ENCODE assay signal across 8 mouse cellular contexts in the genomic region with DNA sequence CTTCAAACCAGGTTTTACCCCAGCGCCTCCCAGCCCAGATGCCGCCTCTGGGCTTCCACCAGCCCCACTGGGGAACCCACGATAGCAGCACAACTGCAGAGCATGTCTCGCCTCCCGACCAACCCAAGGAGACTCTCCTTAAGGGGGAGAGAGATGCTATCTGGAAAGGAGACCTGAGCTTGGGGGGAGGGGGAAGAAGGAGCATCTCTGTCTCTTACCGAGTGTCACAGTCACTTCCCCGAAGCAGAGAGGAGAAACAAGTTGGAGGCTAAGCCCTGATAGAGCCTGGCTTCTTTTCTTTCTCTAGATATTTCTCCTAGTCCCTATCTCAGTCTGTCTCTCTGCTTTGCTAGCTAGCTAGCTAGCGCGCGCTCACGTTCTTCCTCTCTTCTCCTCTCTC. TPM values are rescaled to one million over a fixed set of nuclear protein-coding genes. Genes with fewer than 3 reads are reported as not detected.
DNase-seq lines count a peak whose midpoint lies in the region; ATAC-seq lines count a peak whose summit lies in the region.

No protein-coding gene starts in this region.

- peak; percentile 3 for DNase-seq in layer of hippocampus, adult 11-12 months (ENCODE audit: low spot score)
- DNase-seq in layer of hippocampus, adult 9-10 months (ENCODE audit: low spot score), result no peak
- peak; percentile 5 to 18 for DNase-seq in left cerebral cortex, postnatal 36 days (ENCODE audit: low spot score in 2 of 2)
- peak; percentile 10 for DNase-seq in right cerebral cortex, adult 18-20 months
- DNase-seq in spleen, postnatal 10 days (ENCODE audit: low spot score in 2 of 2), result no peak
- no peak for DNase-seq in cerebellum, postnatal 36 days
- no peak for DNase-seq in ovary, postnatal 14 days (ENCODE audit: low spot score)

- H3K4me3 ChIP-seq in embryonic facial prominence, embryonic 15.5 days (replicated peaks), result peak overlapping the region; percentile 30

- no peaks in the 10 kb centered on the region for H3K36me3 ChIP-seq in embryonic facial prominence, embryonic 15.5 days

- peak overlapping the region; percentile 48 for H3K4me2 ChIP-seq in embryonic facial prominence, embryonic 15.5 days (replicated peaks)

- no peaks in the 10 kb centered on the region for H3K27me3 ChIP-seq in embryonic facial prominence, embryonic 15.5 days

- intact Hi-C loops in left cerebral cortex, postnatal 36 days (cut with DNase I), result loop anchor here (10.0 kb wide), 1 partner anchor 129 kb away; no protein-coding TSS in a partner anchor

- no peaks in the 10 kb centered on the region for H3K9me3 ChIP-seq in embryonic facial prominence, embryonic 15.5 days (replicated peaks)

- ATAC-seq in embryonic facial prominence, embryonic 15.5 days (ENCODE audit: insufficient number of reproducible peaks, low FRiP score, low TSS enrichment, low read depth), result no peak

- H3K9ac ChIP-seq in embryonic facial prominence, embryonic 15.5 days, result no peak overlapping the region

- no peaks in the 10 kb centered on the region for H3K4me1 ChIP-seq in embryonic facial prominence, embryonic 15.5 days

- H3K27ac ChIP-seq in embryonic facial prominence, embryonic 15.5 days (replicated peaks), result no peak overlapping the region

- 19% methylated on average over 10 of the region's 11 CpGs for WGBS in embryonic facial prominence, embryonic 15.5 days

RNA-seq across cellular contexts. Expression of a gene that starts 0.9 kb away (rescaled TPM):
- 1.5 and 2.1 TPM in 2 replicates for polyA plus RNA-seq in embryonic facial prominence, embryonic 15.5 days (2015; fragmentation: Nextera tagmentation; extraction: Ambion mirVana)
- 100 to 1,000 TPM in 1 of 2 experiments, 10 to 100 TPM in 1; 90.5 to 109 TPM for total RNA-seq in left cerebral cortex, postnatal 36 days (2021)

Comparison
In these comparisons a context has a peak if more than half of its experiments do, and no peak if none do; other contexts are left out.
1. DNase-seq: peak in layer of hippocampus, adult 11-12 months (single experiment), left cerebral cortex, postnatal 36 days (2 of 2) and right cerebral cortex, adult 18-20 months (single experiment); none in layer of hippocampus, adult 9-10 months (single experiment), spleen, postnatal 10 days (0 of 2), cerebellum, postnatal 36 days (0 of 2) and ovary, postnatal 14 days (single experiment).